ENCODE assay signal across 17 mouse cellular contexts in the genomic region with DNA sequence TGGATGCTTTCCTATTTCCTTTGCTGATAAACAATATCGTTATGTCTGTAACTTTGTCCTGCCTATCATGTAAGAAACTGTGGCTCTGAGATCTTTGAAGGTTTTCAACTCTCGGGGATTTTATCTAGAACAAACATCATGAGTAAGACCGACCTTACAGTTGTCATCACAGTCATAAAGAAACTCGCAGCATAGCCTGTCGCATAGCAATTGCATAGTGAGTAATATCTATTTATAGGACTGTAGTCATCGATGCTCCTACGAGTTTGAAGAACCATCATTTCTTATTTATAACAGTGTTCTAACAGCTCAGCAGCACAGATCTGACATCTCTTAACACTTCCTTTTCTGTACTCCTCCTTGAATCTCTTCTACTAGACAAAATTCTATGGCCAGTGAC.
DNase-seq lines count a peak whose midpoint lies in the region; ATAC-seq and TF ChIP-seq lines count a peak whose summit lies in the region.
"Had no signal": no experiment of that assay in that cellular context is flagged by ENCODE, and none has a peak within 500 bp of the region (broad histone marks: within the 10 kb centered on the region; RNA-seq: fewer than 3 reads in every experiment).

No protein-coding gene starts in this region.

- H3K9me3 ChIP-seq in heart, embryonic 14.5 days (ENCODE audit: control insufficient read depth, low read length) = no peaks in the 10 kb centered on the region
- H3K9me3 ChIP-seq in lung, postnatal 0 days (ENCODE audit: low read length) = no peaks in the 10 kb centered on the region
- H3K9me3 ChIP-seq: embryonic facial prominence, embryonic 13.5 days; limb, embryonic 12.5 days; liver, embryonic 13.5 days; lung, embryonic 15.5 days had no signal

- ATAC-seq in heart, embryonic 14.5 days (ENCODE audit: insufficient number of reproducible peaks, insufficient read depth, low FRiP score, low read depth) = no peak; the same call in 1 of the 2 replicates
- ATAC-seq in lung, postnatal 0 days = no peak
- ATAC-seq: inflammation-experienced regulatory T-cells, adult 6 months; midbrain, embryonic 16.5 days had no signal

- no peak for TF ChIP-seq CTCF in lung, postnatal 0 days (IDR thresholded peaks at IDR 0.05)

- DNase-seq in heart, adult 11 months = no peak
- peak; percentile 5 for DNase-seq in lung, postnatal 0 days (ENCODE audit: low spot score)
- DNase-seq in lung, postnatal 14 days = no peak
- DNase-seq in induced T-regulatory cell, adult 2 months (ENCODE audit: low read depth) = peak; percentile 5
- DNase-seq in ovary, adult 18-20 months (ENCODE audit: low spot score) = no peak
- no peak for DNase-seq in ovary, postnatal 36 days (ENCODE audit: low spot score)
- DNase-seq: adrenal gland, postnatal 10 days; cerebellum, adult 9-10 months; kidney, postnatal 14 days; liver, embryonic 13.5 days; spleen, adult 18-20 months had no signal

- no peak overlapping the region for H3K9ac ChIP-seq in heart, embryonic 14.5 days (ENCODE audit: low read length)
- H3K9ac ChIP-seq in lung, postnatal 0 days (replicated peaks; ENCODE audit: low read depth) = no peak overlapping the region
- H3K9ac ChIP-seq: embryonic facial prominence, embryonic 13.5 days; limb, embryonic 12.5 days; liver, embryonic 13.5 days; lung, embryonic 15.5 days had no signal

- H3K36me3 ChIP-seq in heart, embryonic 14.5 days (ENCODE audit: control insufficient read depth, insufficient read depth, low read length) = no peaks in the 10 kb centered on the region
- no peaks in the 10 kb centered on the region for H3K36me3 ChIP-seq in lung, postnatal 0 days (ENCODE audit: insufficient read depth, low read length)
- H3K36me3 ChIP-seq: embryonic facial prominence, embryonic 13.5 days; limb, embryonic 12.5 days; liver, embryonic 13.5 days; lung, embryonic 15.5 days had no signal

- no peak overlapping the region for H3K27ac ChIP-seq in heart, embryonic 14.5 days (replicated peaks in 1 of 2; ENCODE audit: control insufficient read depth in 1 of 2, insufficient read depth in 1 of 2, low read depth in 2 of 2, low read length in 2 of 2)
- H3K27ac ChIP-seq in lung, postnatal 0 days (ENCODE audit: low read length) = no peak overlapping the region
- H3K27ac ChIP-seq: embryonic facial prominence, embryonic 13.5 days; limb, embryonic 12.5 days; liver, embryonic 13.5 days; lung, embryonic 15.5 days had no signal

- peak overlapping the region; percentile 41 for H3K4me2 ChIP-seq in heart, embryonic 14.5 days (ENCODE audit: low read length)
- no peak overlapping the region for H3K4me2 ChIP-seq in lung, postnatal 0 days (replicated peaks; ENCODE audit: low read depth, low read length)
- H3K4me2 ChIP-seq: embryonic facial prominence, embryonic 13.5 days; limb, embryonic 12.5 days; liver, embryonic 13.5 days; lung, embryonic 15.5 days had no signal

- WGBS in heart, embryonic 14.5 days = 13% methylated on average over 7 of the region's 7 CpGs
- 50% methylated on average over 7 of the region's 7 CpGs for WGBS in lung, postnatal 0 days

- H3K4me1 ChIP-seq in heart, embryonic 14.5 days (ENCODE audit: control insufficient read depth in 2 of 2, insufficient read depth in 2 of 2, low read length in 2 of 2) = peaks cover 0 to 2% of the 10 kb centered on the region in 2 experiments; a peak in 1 of 4 replicates
- no peaks in the 10 kb centered on the region for H3K4me1 ChIP-seq in lung, postnatal 0 days (ENCODE audit: insufficient read depth, low read depth, low read length)
- H3K4me1 ChIP-seq: embryonic facial prominence, embryonic 13.5 days; limb, embryonic 12.5 days; liver, embryonic 13.5 days; lung, embryonic 15.5 days had no signal

- no peaks in the 10 kb centered on the region for H3K27me3 ChIP-seq in heart, embryonic 14.5 days (ENCODE audit: control insufficient read depth, insufficient read depth, low read length)
- H3K27me3 ChIP-seq in lung, postnatal 0 days (replicated peaks; ENCODE audit: insufficient read depth, low read length) = no peaks in the 10 kb centered on the region
- H3K27me3 ChIP-seq: embryonic facial prominence, embryonic 13.5 days; limb, embryonic 12.5 days; liver, embryonic 13.5 days; lung, embryonic 15.5 days had no signal

- TF ChIP-seq EP300 in lung, postnatal 0 days (IDR thresholded peaks at IDR 0.05) = no peak

- no peak overlapping the region for H3K4me3 ChIP-seq in heart, embryonic 14.5 days (ENCODE audit: control insufficient read depth in 1 of 2, insufficient read depth in 1 of 2, low read depth in 1 of 2, low read length in 2 of 2)
- no peak overlapping the region for H3K4me3 ChIP-seq in lung, postnatal 0 days (ENCODE audit: low read depth, low read length)
- H3K4me3 ChIP-seq: embryonic facial prominence, embryonic 13.5 days; limb, embryonic 12.5 days; liver, embryonic 13.5 days; lung, embryonic 15.5 days had no signal

Comparison
In these comparisons a context has a peak if more than half of its experiments do, and no peak if none do; other contexts are left out.
1. DNase-seq: peak in lung, postnatal 0 days (single experiment) and induced T-regulatory cell, adult 2 months (single experiment); none in heart, adult 11 months (single experiment), lung, postnatal 14 days (single experiment), ovary, adult 18-20 months (single experiment) and ovary, postnatal 36 days (single experiment).